Mouse (Mus musculus): ENCODE data around the gene Aplf.

GRCm38 (mm10) chr6:87582456-87582855 lies 89.5 kb downstream of the Aplf start:
- no peak for TF ChIP-seq EP300 (optimal IDR thresholded peaks at IDR 0.05)
- no peak for TF ChIP-seq CTCF (IDR thresholded peaks at IDR 0.05; ENCODE audit: low read depth)
